Mouse (Mus musculus) CH12.LX (cell line): Measurements from ENCODE around the gene Gm20388. TPM values are rescaled to one million over a fixed set of nuclear protein-coding genes. Genes with fewer than 3 reads are reported as not detected.

Source experiments
- DNase-seq: peaks from one replicate; pipeline ENCODE4 v3.0.0-alpha.2; 2013; ENCODE audit errors: extremely low read depth
- H3K27ac ChIP-seq: 2 replicates; pipeline ENCODE4 v1.5.1; 2012; ENCODE audit warnings: low read depth, mild to moderate bottlenecking, control low read depth, moderate library complexity; ENCODE audit not compliant: insufficient read depth
- H3K27me3 ChIP-seq: replicated peaks from 2 replicates; pipeline ENCODE3; 2012; ENCODE audit warnings: inconsistent platforms
- H3K36me3 ChIP-seq, 2 experiments: replicated peaks in 1 of 2; 2 replicates each; pipeline versions ENCODE3 to v1.6.1; 2012; ENCODE audit warnings: inconsistent platforms in 1 of 2, low read length in 1 of 2, mild to moderate bottlenecking in 1 of 2, mixed read lengths in 1 of 2, moderate library complexity in 1 of 2; ENCODE audit not compliant: control insufficient read depth in 1 of 2, insufficient read depth in 1 of 2
- H3K4me1 ChIP-seq, 2 experiments: 2 replicates each; pipeline ENCODE4 v1.6.1; 2012; ENCODE audit warnings: inconsistent platforms in 1 of 2, moderate library complexity in 1 of 2; ENCODE audit not compliant: insufficient read depth in 2 of 2, control insufficient read depth in 1 of 2
- H3K4me2 ChIP-seq: 2 replicates; pipeline ENCODE4 v1.6.1; 2012; ENCODE audit warnings: low read depth, mild to moderate bottlenecking, control low read depth; ENCODE audit not compliant: poor library complexity, insufficient read depth, severe bottlenecking
- H3K4me3 ChIP-seq, 3 experiments: fragments of 150-350 bp in 1 of 3; sonication (generic) in 1 of 3; replicated peaks in 1 of 3; 2 replicates each; pipeline versions ENCODE3 to v1.5.1; 2011 to 2012; ENCODE audit warnings: low read depth in 2 of 3, low read length in 2 of 3, mild to moderate bottlenecking in 2 of 3, moderate library complexity in 2 of 3, control low read depth in 1 of 3, improper control_type of control experiment in 1 of 3, inconsistent platforms in 1 of 3, mixed read lengths in 1 of 3; ENCODE audit not compliant: poor library complexity in 1 of 3
- H3K79me2 ChIP-seq: replicated peaks from 2 replicates; pipeline ENCODE4 v1.6.1; 2012; ENCODE audit warnings: mild to moderate bottlenecking, moderate library complexity; ENCODE audit not compliant: control insufficient read depth, poor library complexity, insufficient read depth, severe bottlenecking; ENCODE audit errors: extremely low read depth
- H3K9ac ChIP-seq: 2 replicates; pipeline ENCODE4 v1.6.1; 2012; ENCODE audit warnings: low read depth, mild to moderate bottlenecking, control low read depth, moderate library complexity; ENCODE audit not compliant: insufficient read depth
- H3K9me3 ChIP-seq: replicated peaks from 2 replicates; pipeline ENCODE3; 2012; ENCODE audit warnings: low read length, inconsistent platforms, mixed read lengths
- BHLHE40 ChIP-seq: IDR thresholded peaks from 2 replicates; pipeline ENCODE4 v1.6.1; 2011; ENCODE audit warnings: mild to moderate bottlenecking, low read depth, low read length, improper control_type of control experiment
- CTCF ChIP-seq, 2 experiments: IDR thresholded peaks in 1 of 2; conservative IDR thresholded peaks in 1 of 2; 2 replicates each; pipeline ENCODE4 v1.5.1; 2011 to 2012; ENCODE audit warnings: low read depth in 2 of 2, low read length in 2 of 2, improper control_type of control experiment in 1 of 2, inconsistent platforms in 1 of 2, mild to moderate bottlenecking in 1 of 2, moderate library complexity in 1 of 2
- E2F4 ChIP-seq: IDR thresholded peaks from 2 replicates; pipeline ENCODE4 v1.6.1; 2011; ENCODE audit warnings: low read depth, low read length, improper control_type of control experiment; ENCODE audit not compliant: insufficient replicate concordance
- ELF1 ChIP-seq: IDR thresholded peaks from 2 replicates; pipeline ENCODE4 v1.6.1; 2014; ENCODE audit warnings: low read depth, mild to moderate bottlenecking, inconsistent platforms, low read length, improper control_type of control experiment
- EP300 ChIP-seq: IDR thresholded peaks from 2 replicates; pipeline ENCODE4 v1.6.1; 2011; ENCODE audit warnings: low read length, improper control_type of control experiment
- ETS1 ChIP-seq: conservative IDR thresholded peaks from 2 replicates; pipeline ENCODE4 v1.6.1; 2012; ENCODE audit warnings: low read depth, mild to moderate bottlenecking, inconsistent platforms, low read length, improper control_type of control experiment, moderate library complexity
- GABPA ChIP-seq: IDR thresholded peaks from 2 replicates; pipeline ENCODE4 v1.6.1; 2012; ENCODE audit warnings: low read depth, low read length, improper control_type of control experiment, inconsistent platforms; ENCODE audit not compliant: insufficient replicate concordance
- IRF4 ChIP-seq: IDR thresholded peaks from 2 replicates; pipeline ENCODE4 v1.6.1; 2014; ENCODE audit warnings: low read depth, mild to moderate bottlenecking, inconsistent platforms, low read length, improper control_type of control experiment
- JUN ChIP-seq: IDR thresholded peaks from 2 replicates; pipeline ENCODE4 v1.6.1; 2011; ENCODE audit warnings: low read depth, mild to moderate bottlenecking, low read length, improper control_type of control experiment, moderate library complexity; ENCODE audit not compliant: insufficient read depth
- MAZ ChIP-seq: IDR thresholded peaks from 2 replicates; pipeline ENCODE4 v1.6.1; 2012; ENCODE audit warnings: low read depth, mild to moderate bottlenecking, inconsistent platforms, low read length, improper control_type of control experiment, moderate library complexity
- MEF2A ChIP-seq: IDR thresholded peaks from 2 replicates; pipeline ENCODE4 v1.6.1; 2014; ENCODE audit warnings: low read depth, mild to moderate bottlenecking, inconsistent platforms, low read length, improper control_type of control experiment, borderline replicate concordance
- MXI1 ChIP-seq: IDR thresholded peaks from 2 replicates; pipeline ENCODE4 v1.6.1; 2011; ENCODE audit warnings: mild to moderate bottlenecking, low read depth, low read length, improper control_type of control experiment
- MYC ChIP-seq: IDR thresholded peaks from 2 replicates; pipeline ENCODE4 v1.6.1; 2011; ENCODE audit warnings: low read depth, mild to moderate bottlenecking, improper control_type of control experiment, low read length
- NELFE ChIP-seq: IDR thresholded peaks from 2 replicates; pipeline ENCODE4 v1.6.1; 2011; ENCODE audit warnings: low read depth, low read length, improper control_type of control experiment
- NRF1 ChIP-seq: IDR thresholded peaks from 2 replicates; pipeline ENCODE4 v1.6.1; 2014; ENCODE audit warnings: low read depth, mild to moderate bottlenecking, inconsistent platforms, low read length, improper control_type of control experiment, moderate library complexity
- PAX5 ChIP-seq: IDR thresholded peaks from 2 replicates; pipeline ENCODE4 v1.6.1; 2012; ENCODE audit warnings: low read length, inconsistent platforms, mixed read lengths
- POLR2A ChIP-seq: IDR thresholded peaks from 2 replicates; pipeline ENCODE4 v1.6.1; 2011; ENCODE audit warnings: low read depth, mild to moderate bottlenecking, improper control_type of control experiment, low read length
- POLR2AphosphoS2 ChIP-seq: IDR thresholded peaks from 2 replicates; pipeline ENCODE4 v1.6.1; 2011; ENCODE audit warnings: low read depth, low read length, improper control_type of control experiment
- RAD21 ChIP-seq: IDR thresholded peaks from 2 replicates; pipeline ENCODE4 v1.6.1; 2011; ENCODE audit warnings: low read depth, mild to moderate bottlenecking, low read length, improper control_type of control experiment, moderate library complexity
- SIN3A ChIP-seq: IDR thresholded peaks from 2 replicates; pipeline ENCODE4 v1.6.1; 2012; ENCODE audit warnings: low read length, improper control_type of control experiment, inconsistent platforms
- TBP ChIP-seq: conservative IDR thresholded peaks from 2 replicates; pipeline ENCODE4 v1.6.1; 2011; ENCODE audit warnings: low read depth, low read length, improper control_type of control experiment
- TCF12 ChIP-seq: IDR thresholded peaks from 2 replicates; pipeline ENCODE4 v1.6.1; 2014; ENCODE audit warnings: low read depth, mild to moderate bottlenecking, inconsistent platforms, low read length, improper control_type of control experiment
- UBTF ChIP-seq: IDR thresholded peaks from 2 replicates; pipeline ENCODE4 v1.6.1; 2012; ENCODE audit warnings: low read depth, mild to moderate bottlenecking, inconsistent platforms, low read length, improper control_type of control experiment, moderate library complexity
- USF1 ChIP-seq: IDR thresholded peaks from 2 replicates; pipeline ENCODE4 v1.6.1; 2014; ENCODE audit warnings: low read depth, mild to moderate bottlenecking, inconsistent platforms, low read length, improper control_type of control experiment
- USF2 ChIP-seq: conservative IDR thresholded peaks from 2 replicates; pipeline ENCODE4 v1.6.1; 2011; ENCODE audit warnings: low read depth, low read length, improper control_type of control experiment
- ZKSCAN1 ChIP-seq: IDR thresholded peaks from 2 replicates; pipeline ENCODE4 v1.6.1; 2012; ENCODE audit warnings: low read depth, inconsistent platforms, low read length, improper control_type of control experiment, borderline replicate concordance
- ZNF384 ChIP-seq: IDR thresholded peaks from 2 replicates; pipeline ENCODE4 v1.6.1; 2012; ENCODE audit warnings: low read depth, low read length, improper control_type of control experiment, inconsistent platforms
- dilution Hi-C: fragments of 300-500 bp; cut with MboI; formaldehyde crosslinking; loops from 2 replicates; pipeline ENCODE4 v1.14.3; 2020; ENCODE audit warnings: low sequenced_read_pairs; ENCODE audit not compliant: extremely low pct_unique_long_range_greater_than_20kb, extremely low pct_ligation_motif_present
- in situ Hi-C: fragments of 300-500 bp; cut with MboI; formaldehyde crosslinking; loops from 3 replicates; pipeline ENCODE4 v1.14.3; 2019; ENCODE audit warnings: low sequenced_read_pairs, low pct_ligation_motif_present, low pct_unique_long_range_greater_than_20kb, mixed read lengths
- polyA plus RNA-seq: library from polyadenylated mRNA; unstranded; fragments of >175 nt; gene quantifications from 2 replicates; pipeline ENCODE4 v1.2.1, GENCODE M21; 2012; ENCODE audit warnings: low read depth; ENCODE audit not compliant: insufficient read length
- total RNA-seq, 2 experiments: library from RNA; depleted of rRNA; stranded (reverse); fragments of 300-350 nt in 1 of 2; fragments of >200 nt in 1 of 2; gene quantifications; 2 replicates each; pipeline ENCODE4 v1.2.3; 2012 to 2014

The Gm20388 gene
- total and polyA plus RNA-seq, 3 experiments, result 14.8 to 26.3 (median 22.2) TPM

DNA sequence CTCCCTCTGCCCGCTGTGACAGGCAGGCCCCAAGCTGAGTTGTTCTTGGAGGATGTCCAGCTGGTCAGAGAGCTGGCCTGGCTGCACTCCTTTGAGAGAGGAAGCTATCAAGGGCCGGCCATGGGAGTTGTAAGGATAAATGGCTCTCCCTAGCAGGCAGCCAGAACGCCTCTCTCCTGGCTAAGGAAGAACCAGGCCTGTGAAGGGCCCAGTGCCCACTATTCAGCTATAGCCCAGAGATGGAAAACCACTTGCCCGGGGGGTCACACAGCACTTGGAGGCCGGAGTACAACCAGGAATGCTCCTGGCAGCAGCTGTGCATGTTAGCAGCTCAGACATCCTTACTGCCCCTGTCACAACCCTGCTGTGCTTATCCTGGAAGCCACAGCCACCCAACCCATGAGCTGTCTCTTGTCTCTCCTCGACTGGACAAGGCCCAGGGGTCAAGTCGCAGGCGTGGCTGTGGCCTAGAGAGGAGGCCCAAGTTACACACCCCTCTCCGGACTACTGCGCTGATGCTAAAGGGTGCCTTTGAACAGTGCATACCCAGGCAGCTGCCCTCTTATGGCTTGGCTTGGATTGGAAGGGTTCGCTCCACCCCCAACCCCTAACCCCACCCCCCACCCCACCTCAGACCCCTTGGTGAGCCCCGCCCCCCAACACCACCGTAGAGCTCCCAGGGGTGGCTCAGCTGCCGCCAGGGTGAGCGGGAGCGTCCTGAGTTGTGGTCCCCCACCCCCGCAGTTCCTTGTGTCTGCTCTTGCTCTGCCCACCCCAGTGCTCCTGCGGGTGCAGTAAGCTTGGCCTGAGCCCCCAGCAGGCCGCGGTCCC lies 593.8 kb downstream of the Gm20388 start:
- peaks cover 27 to 86% of the 10 kb centered on the region in 2 experiments for H3K4me1 ChIP-seq
- peaks cover 0 to 50% of the 10 kb centered on the region in 2 experiments for H3K36me3 ChIP-seq
- H3K9me3 ChIP-seq, result no peaks in the 10 kb centered on the region
- H3K27me3 ChIP-seq, result no peaks in the 10 kb centered on the region
- H3K9ac ChIP-seq, result no peak overlapping the region
- no peak overlapping the region for H3K27ac ChIP-seq
- in situ Hi-C loops (no loop called here), dilution Hi-C loops (no loop called here)
- TF ChIP-seq EP300, result no peak
- TF ChIP-seq BHLHE40, result no peak
- no peak for TF ChIP-seq MXI1
- no peak for TF ChIP-seq ELF1
- TF ChIP-seq UBTF, result no peak
- TF ChIP-seq JUN, result no peak
- no peak for TF ChIP-seq SIN3A
- TF ChIP-seq IRF4, result no peak
- TF ChIP-seq ZNF384, result no peak
- TF ChIP-seq MAZ, result no peak
- no peak for TF ChIP-seq PAX5
- TF ChIP-seq NRF1, result no peak
- TF ChIP-seq ETS1, result no peak
- no peak for TF ChIP-seq CTCF (conservative IDR thresholded peaks at IDR 0.05 in 1 of 2, IDR thresholded peaks at IDR 0.05 in 1 of 2; ENCODE audit: low read depth in 2 of 2, low read length in 2 of 2)
- TF ChIP-seq ZKSCAN1, result no peak
- TF ChIP-seq USF2, result no peak
- TF ChIP-seq RAD21, result no peak
- no peak for TF ChIP-seq NELFE
- no peak for TF ChIP-seq POLR2AphosphoS2
- TF ChIP-seq E2F4, result no peak
- H3K79me2 ChIP-seq, result peaks cover 78% of the 10 kb centered on the region
- no peak overlapping the region for H3K4me2 ChIP-seq
- no peak for DNase-seq
- no peak overlapping the region for H3K4me3 ChIP-seq

DNA sequence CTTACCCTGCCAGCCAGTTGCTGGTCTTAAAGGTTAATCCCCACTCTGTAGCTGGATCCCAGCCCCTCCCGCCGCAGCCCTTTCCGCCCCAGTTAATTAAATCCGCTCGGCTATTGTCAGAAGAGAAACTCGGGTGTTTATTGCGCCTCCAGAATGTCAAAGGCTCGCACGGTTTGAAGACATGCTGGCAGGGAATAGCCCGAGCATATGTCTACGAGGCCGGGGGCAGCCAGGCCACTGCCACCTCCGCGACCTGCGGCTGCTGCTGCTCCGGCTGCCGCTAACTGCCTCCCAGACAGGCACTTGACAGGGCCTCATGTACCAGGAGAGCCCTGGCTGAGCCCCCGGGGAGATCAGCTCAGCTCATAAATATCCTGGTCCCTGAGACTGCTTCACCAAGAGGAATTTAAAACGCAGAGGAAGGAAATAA lies 594.5 kb downstream of the Gm20388 start:
- DNase-seq, result no peak

More for the DNA sequence above, 594.5 kb downstream of the Gm20388 start:
- no peak overlapping the region for H3K4me2 ChIP-seq
- peaks cover 0 to 48% of the 10 kb centered on the region in 2 experiments for H3K36me3 ChIP-seq
- H3K79me2 ChIP-seq, result peaks cover 76% of the 10 kb centered on the region
- dilution Hi-C loops (no loop called here), in situ Hi-C loops (no loop called here)
- no peak overlapping the region for H3K4me3 ChIP-seq
- H3K27ac ChIP-seq, result no peak overlapping the region
- H3K9ac ChIP-seq, result no peak overlapping the region
- no peaks in the 10 kb centered on the region for H3K9me3 ChIP-seq
- H3K4me1 ChIP-seq, result peaks cover 33 to 89% of the 10 kb centered on the region in 2 experiments
- TF ChIP-seq MYC (no peak), TBP (no peak), POLR2A (no peak), ELF1 (no peak), NELFE (no peak), JUN (no peak), SIN3A (no peak), E2F4 (no peak), RAD21 (no peak), ZKSCAN1 (no peak), USF2 (no peak), POLR2AphosphoS2 (no peak), USF1 (no peak), MEF2A (no peak), TCF12 (no peak), GABPA (no peak), IRF4 (no peak), BHLHE40 (no peak)
- TF ChIP-seq, all 38 proteins: peak for 0
- no peaks in the 10 kb centered on the region for H3K27me3 ChIP-seq
